Mouse (Mus musculus) testis, adult 2 months (tissue): Measurements from ENCODE around the gene Csad. TPM values are rescaled to one million over a fixed set of nuclear protein-coding genes. Genes with fewer than 3 reads are reported as not detected.

Source experiments
- H3K27ac ChIP-seq: fragments of 200-500 bp; 2 replicates; pipeline ENCODE4 v1.5.1; 2012; ENCODE audit warnings: low read depth, low read length; ENCODE audit not compliant: control insufficient read depth, insufficient read depth
- H3K27me3 ChIP-seq: fragments of 200-500 bp; 2 replicates; pipeline ENCODE4 v1.6.1; 2012; ENCODE audit warnings: mild to moderate bottlenecking, low read length, moderate library complexity; ENCODE audit not compliant: control insufficient read depth, insufficient read depth
- H3K36me3 ChIP-seq: fragments of 200-500 bp; 2 replicates; pipeline ENCODE4 v1.6.1; 2012; ENCODE audit warnings: mild to moderate bottlenecking, low read length; ENCODE audit not compliant: control insufficient read depth, insufficient read depth
- H3K4me1 ChIP-seq: fragments of 200-500 bp; 2 replicates; pipeline ENCODE4 v1.6.1; 2012; ENCODE audit warnings: low read length; ENCODE audit not compliant: control insufficient read depth, insufficient read depth
- H3K4me3 ChIP-seq: fragments of 200-500 bp; 2 replicates; pipeline ENCODE4 v1.5.1; 2012; ENCODE audit warnings: low read depth, mild to moderate bottlenecking, low read length, moderate library complexity, mixed read lengths; ENCODE audit not compliant: control insufficient read depth
- CTCF ChIP-seq: fragments of 200-500 bp; IDR thresholded peaks from 2 replicates; pipeline ENCODE4 v1.5.1; 2012; ENCODE audit warnings: low read depth, mild to moderate bottlenecking, inconsistent platforms, low read length, moderate library complexity; ENCODE audit not compliant: control insufficient read depth, insufficient read depth, insufficient replicate concordance
- POLR2A ChIP-seq: fragments of 200-500 bp; IDR thresholded peaks from 2 replicates; pipeline ENCODE4 v1.6.1; 2012; ENCODE audit warnings: low read depth, mild to moderate bottlenecking, inconsistent platforms, low read length, moderate library complexity; ENCODE audit not compliant: control insufficient read depth
- polyA plus RNA-seq: library from polyadenylated mRNA; depleted of rRNA; stranded (reverse); fragments of >200 nt; gene quantifications from 2 replicates; pipeline ENCODE4 v1.2.3, GENCODE M21; 2012

The Csad gene
- polyA plus RNA-seq, 1 experiment = 23.1 TPM

DNA sequence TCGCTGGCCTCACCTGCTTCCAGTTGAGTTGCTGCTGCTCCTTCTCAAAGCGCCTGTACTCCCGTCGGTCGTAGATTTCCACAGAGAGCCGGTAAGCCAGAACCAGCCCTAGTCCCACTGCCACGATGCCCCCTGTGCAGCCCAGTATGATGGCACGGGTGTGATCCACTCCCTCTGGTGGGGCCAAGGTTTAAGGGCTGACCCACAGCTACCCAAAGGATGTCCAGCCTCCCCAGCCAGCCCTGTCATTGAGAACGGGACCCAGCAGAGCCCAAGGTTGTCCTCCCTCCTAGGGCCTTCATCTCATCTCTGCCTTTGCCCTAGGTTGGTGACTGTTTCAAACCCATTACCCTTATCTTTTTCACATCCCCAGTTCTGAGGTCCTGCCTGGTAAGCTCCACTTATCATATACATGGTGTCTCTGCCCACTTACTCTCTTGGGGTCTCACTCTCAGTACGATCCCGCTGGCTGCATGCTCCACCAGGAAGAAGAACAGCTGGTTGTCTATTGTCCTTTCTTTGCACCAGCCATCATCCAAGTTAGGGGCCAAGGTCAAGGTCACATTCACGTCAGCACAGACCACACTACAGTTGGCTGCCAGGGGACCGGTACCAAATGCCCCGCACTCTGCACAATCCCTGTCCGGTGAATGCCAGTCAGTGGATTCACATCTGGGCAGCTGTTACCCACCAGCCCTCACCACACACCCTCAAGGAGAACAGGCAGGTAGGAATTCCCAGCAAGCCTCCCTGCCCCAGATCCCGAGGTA is 12.1 kb upstream of the Csad start:
- TF ChIP-seq CTCF (no peak), POLR2A (no peak)
- no peaks in the 10 kb centered on the region for H3K36me3 ChIP-seq
- no peak overlapping the region for H3K27ac ChIP-seq
- no peaks in the 10 kb centered on the region for H3K27me3 ChIP-seq
- H3K4me3 ChIP-seq = no peak overlapping the region
- H3K4me1 ChIP-seq = no peaks in the 10 kb centered on the region

- TF ChIP-seq POLR2A (no peak), CTCF (no peak)
- Histone ChIP-seq H3K4me3 (no peak overlapping the region), H3K36me3 (no peaks in the 10 kb centered on the region), H3K27me3 (no peaks in the 10 kb centered on the region), H3K27ac (no peak overlapping the region), H3K4me1 (no peaks in the 10 kb centered on the region)
Observed at GRCm38 (mm10) chr15:102215624-102216023, 11.1 kb upstream of the Csad start.

GRCm38 (mm10) chr15:102214132-102214531 is 9.6 kb upstream of the Csad start:
- H3K4me3 ChIP-seq = no peak overlapping the region
- H3K36me3 ChIP-seq = no peaks in the 10 kb centered on the region
- no peak for TF ChIP-seq CTCF
- TF ChIP-seq POLR2A = no peak
- H3K27ac ChIP-seq = no peak overlapping the region
- H3K27me3 ChIP-seq = no peaks in the 10 kb centered on the region
- no peaks in the 10 kb centered on the region for H3K4me1 ChIP-seq

DNA sequence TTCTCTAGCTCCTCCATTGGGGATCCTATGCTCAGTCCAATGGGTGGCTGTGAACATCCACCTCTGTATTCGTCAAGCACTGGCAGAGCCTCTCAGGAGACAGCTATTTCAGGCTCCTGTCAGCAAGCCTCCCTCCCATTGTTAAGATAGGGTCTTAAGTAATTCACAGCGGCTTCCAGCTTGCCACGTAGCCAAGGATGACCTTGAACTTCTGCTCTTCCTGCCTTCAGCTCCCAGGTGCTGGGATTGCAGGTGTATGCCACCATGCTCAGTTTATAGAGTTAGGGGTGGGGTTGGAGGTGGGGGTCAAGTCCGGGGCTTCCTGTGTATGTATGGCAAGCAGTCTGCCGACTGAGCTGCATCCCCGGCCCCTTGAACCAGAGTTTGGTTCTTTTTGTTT is 7.4 kb upstream of the Csad start:
- no peaks in the 10 kb centered on the region for H3K4me1 ChIP-seq
- H3K27me3 ChIP-seq = no peaks in the 10 kb centered on the region
- no peak overlapping the region for H3K27ac ChIP-seq
- no peaks in the 10 kb centered on the region for H3K36me3 ChIP-seq
- TF ChIP-seq CTCF (no peak), POLR2A (no peak)
- H3K4me3 ChIP-seq = no peak overlapping the region

GRCm38 (mm10) chr15:102210816-102211215 is 6.3 kb upstream of the Csad start:
- no peak for TF ChIP-seq POLR2A
- no peak for TF ChIP-seq CTCF
- Histone ChIP-seq H3K27ac (no peak overlapping the region), H3K4me1 (no peaks in the 10 kb centered on the region; the same call in 1 of the 2 replicates), H3K27me3 (no peaks in the 10 kb centered on the region), H3K36me3 (no peaks in the 10 kb centered on the region), H3K4me3 (no peak overlapping the region)

DNA sequence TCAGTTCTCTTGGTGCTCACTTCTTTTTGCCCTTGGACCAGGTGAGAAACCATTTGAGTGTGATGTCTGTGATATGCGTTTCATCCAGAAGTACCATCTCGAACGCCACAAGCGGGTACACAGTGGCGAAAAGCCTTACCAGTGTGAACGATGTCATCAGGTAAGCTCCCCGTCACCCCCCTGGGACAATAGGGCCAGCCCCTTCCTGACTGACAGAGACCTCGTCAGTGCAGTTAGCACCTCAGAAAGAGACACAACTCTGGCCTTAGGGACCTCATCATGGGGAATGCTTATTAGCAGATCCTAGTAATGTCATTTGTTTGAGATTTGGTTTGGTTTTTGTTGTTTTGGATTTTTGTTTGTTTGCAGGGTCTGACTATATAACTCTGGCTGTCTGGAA is 4.6 kb upstream of the Csad start:
- Histone ChIP-seq H3K27ac (no peak overlapping the region), H3K27me3 (no peaks in the 10 kb centered on the region), H3K4me3 (no peak overlapping the region), H3K36me3 (no peaks in the 10 kb centered on the region), H3K4me1 (peaks cover 8% of the 10 kb centered on the region)
- no peak for TF ChIP-seq CTCF
- TF ChIP-seq POLR2A = no peak

DNA sequence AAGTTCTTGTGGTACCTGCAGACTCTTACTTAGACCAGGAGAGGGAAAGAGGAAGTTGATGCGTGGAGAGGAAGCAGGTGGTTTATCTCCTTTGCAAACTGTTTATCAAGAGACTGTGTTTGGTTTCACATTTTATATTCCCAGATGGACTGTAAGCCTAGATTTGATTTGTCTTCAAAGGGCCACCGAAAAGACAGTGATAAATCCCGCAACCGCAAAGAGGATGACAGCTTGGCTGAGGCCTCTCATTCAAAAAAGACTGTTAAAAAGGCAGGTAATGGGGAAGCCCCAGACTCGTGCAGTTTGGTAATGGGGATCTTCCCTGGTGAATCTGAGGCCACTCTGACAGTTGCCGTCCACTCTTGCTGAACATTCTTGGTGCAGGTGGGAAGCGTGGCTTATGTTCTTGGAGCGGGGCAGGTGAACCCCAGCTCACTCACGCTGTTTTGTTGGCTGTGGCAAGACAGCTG is 3.6 kb upstream of the Csad start:
- peaks cover 9% of the 10 kb centered on the region for H3K4me1 ChIP-seq
- H3K27me3 ChIP-seq = no peaks in the 10 kb centered on the region
- no peak overlapping the region for H3K4me3 ChIP-seq
- no peak overlapping the region for H3K27ac ChIP-seq
- TF ChIP-seq CTCF = no peak
- no peak for TF ChIP-seq POLR2A
- no peaks in the 10 kb centered on the region for H3K36me3 ChIP-seq

- Histone ChIP-seq H3K4me1 (peaks cover 13% of the 10 kb centered on the region), H3K36me3 (no peaks in the 10 kb centered on the region), H3K27me3 (no peaks in the 10 kb centered on the region), H3K27ac (no peak overlapping the region), H3K4me3 (no peak overlapping the region)
- TF ChIP-seq CTCF (no peak), POLR2A (no peak)
Observed at GRCm38 (mm10) chr15:102207351-102207750, 2.8 kb upstream of the Csad start.
